Mouse (Mus musculus): ENCODE data around the gene Sntg2. TPM values are rescaled to one million over a fixed set of nuclear protein-coding genes. Genes with fewer than 3 reads are reported as not detected.
A peak's percentile ranks its signal among the peaks of the same experiment; 100 is the strongest.

The Sntg2 gene
- polyA plus RNA-seq, 1 experiment: 2.3 TPM

GRCm38 (mm10) chr12:30160475-30160874 is 212.7 kb downstream of the Sntg2 start:
- DNase-seq (ENCODE audit: low read depth): peak; percentile 27
- TF ChIP-seq POLR2A (IDR thresholded peaks at IDR 0.05; ENCODE audit: borderline replicate concordance, extremely low read depth, insufficient read depth, insufficient read length, poor library complexity, severe bottlenecking) (no peak), CTCF (IDR thresholded peaks at IDR 0.05; ENCODE audit: borderline replicate concordance, extremely low read depth, insufficient read depth, insufficient read length) (no peak)

GRCm38 (mm10) chr12:30159788-30160187 is 213.4 kb downstream of the Sntg2 start:
- no peak for TF ChIP-seq POLR2A (IDR thresholded peaks at IDR 0.05; ENCODE audit: borderline replicate concordance, extremely low read depth, insufficient read depth, insufficient read length, poor library complexity, severe bottlenecking)
- TF ChIP-seq CTCF (IDR thresholded peaks at IDR 0.05; ENCODE audit: borderline replicate concordance, extremely low read depth, insufficient read depth, insufficient read length): no peak
- no peak for DNase-seq (ENCODE audit: low read depth)

GRCm38 (mm10) chr12:30154079-30154673 is 219.0 kb downstream of the Sntg2 start:
- DNase-seq (ENCODE audit: low read depth): peak; percentile 66
- TF ChIP-seq CTCF (IDR thresholded peaks at IDR 0.05; ENCODE audit: borderline replicate concordance, extremely low read depth, insufficient read depth, insufficient read length) (no peak), POLR2A (IDR thresholded peaks at IDR 0.05; ENCODE audit: borderline replicate concordance, extremely low read depth, insufficient read depth, insufficient read length, poor library complexity, severe bottlenecking) (no peak)

GRCm38 (mm10) chr12:30142085-30142484 is 231.1 kb downstream of the Sntg2 start:
- TF ChIP-seq POLR2A (IDR thresholded peaks at IDR 0.05; ENCODE audit: borderline replicate concordance, extremely low read depth, insufficient read depth, insufficient read length, poor library complexity, severe bottlenecking): no peak
- no peak for TF ChIP-seq CTCF (IDR thresholded peaks at IDR 0.05; ENCODE audit: borderline replicate concordance, extremely low read depth, insufficient read depth, insufficient read length)

GRCm38 (mm10) chr12:30132524-30132923 is 240.7 kb downstream of the Sntg2 start, which contains the start of gene Tpo:
TSS of gene Tpo (minus strand) at chr12:30132624.
- TF ChIP-seq POLR2A (IDR thresholded peaks at IDR 0.05; ENCODE audit: borderline replicate concordance, extremely low read depth, insufficient read depth, insufficient read length, poor library complexity, severe bottlenecking) (no peak), CTCF (IDR thresholded peaks at IDR 0.05; ENCODE audit: borderline replicate concordance, extremely low read depth, insufficient read depth, insufficient read length) (no peak)
- DNase-seq (ENCODE audit: low read depth): no peak

More at GRCm38 (mm10) chr12:30142085-30142484, 231.1 kb downstream of the Sntg2 start:
- DNase-seq (ENCODE audit: low read depth): peak; percentile 27

GRCm38 (mm10) chr12:30129411-30129716 is 243.8 kb downstream of the Sntg2 start:
- TF ChIP-seq CTCF (IDR thresholded peaks at IDR 0.05; ENCODE audit: borderline replicate concordance, extremely low read depth, insufficient read depth, insufficient read length) (no peak), POLR2A (IDR thresholded peaks at IDR 0.05; ENCODE audit: borderline replicate concordance, extremely low read depth, insufficient read depth, insufficient read length, poor library complexity, severe bottlenecking) (no peak)
- DNase-seq (ENCODE audit: low read depth): no peak

GRCm38 (mm10) chr12:30128561-30129410 is 244.4 kb downstream of the Sntg2 start:
- DNase-seq (ENCODE audit: low read depth): peak; percentile 83
- TF ChIP-seq CTCF (IDR thresholded peaks at IDR 0.05; ENCODE audit: borderline replicate concordance, extremely low read depth, insufficient read depth, insufficient read length) (peak; percentile 70), POLR2A (IDR thresholded peaks at IDR 0.05; ENCODE audit: borderline replicate concordance, extremely low read depth, insufficient read depth, insufficient read length, poor library complexity, severe bottlenecking) (no peak)

Other genes starting within 250 kb of the Sntg2 start
- 0.19 and 0.26 TPM in 2 replicates for gene Tpo, start 240.8 kb downstream of the Sntg2 start, polyA plus RNA-seq (2012; rRNA removed)
- gene Tmem18, start 211.1 kb upstream of the Sntg2 start, polyA plus RNA-seq (2012; rRNA removed): 21.5 and 22.3 TPM in 2 replicates

All from brain, embryonic 14.5 days (tissue).